Mouse (Mus musculus) heart, adult 18-20 months (tissue): Measurements from ENCODE around the gene Zbtb45. TPM values are rescaled to one million over a fixed set of nuclear protein-coding genes. Genes with fewer than 3 reads are reported as not detected.
A peak's percentile ranks its signal among the peaks of the same experiment; 100 is the strongest.

ENCODE experiments used
- DNase-seq, 2 experiments: peaks; one replicate each; pipeline ENCODE4 v3.0.0; 2021 to 2022; ENCODE audit warnings: mixed read lengths in 1 of 2
- total RNA-seq, 2 experiments: library from RNA; stranded (reverse); gene quantifications; 2 replicates each; pipeline ENCODE4 v1.2.3; 2021

Zbtb45 gene
- total RNA-seq, 2 experiments from 2014 or later: 7.3 to 7.4 TPM

DNA sequence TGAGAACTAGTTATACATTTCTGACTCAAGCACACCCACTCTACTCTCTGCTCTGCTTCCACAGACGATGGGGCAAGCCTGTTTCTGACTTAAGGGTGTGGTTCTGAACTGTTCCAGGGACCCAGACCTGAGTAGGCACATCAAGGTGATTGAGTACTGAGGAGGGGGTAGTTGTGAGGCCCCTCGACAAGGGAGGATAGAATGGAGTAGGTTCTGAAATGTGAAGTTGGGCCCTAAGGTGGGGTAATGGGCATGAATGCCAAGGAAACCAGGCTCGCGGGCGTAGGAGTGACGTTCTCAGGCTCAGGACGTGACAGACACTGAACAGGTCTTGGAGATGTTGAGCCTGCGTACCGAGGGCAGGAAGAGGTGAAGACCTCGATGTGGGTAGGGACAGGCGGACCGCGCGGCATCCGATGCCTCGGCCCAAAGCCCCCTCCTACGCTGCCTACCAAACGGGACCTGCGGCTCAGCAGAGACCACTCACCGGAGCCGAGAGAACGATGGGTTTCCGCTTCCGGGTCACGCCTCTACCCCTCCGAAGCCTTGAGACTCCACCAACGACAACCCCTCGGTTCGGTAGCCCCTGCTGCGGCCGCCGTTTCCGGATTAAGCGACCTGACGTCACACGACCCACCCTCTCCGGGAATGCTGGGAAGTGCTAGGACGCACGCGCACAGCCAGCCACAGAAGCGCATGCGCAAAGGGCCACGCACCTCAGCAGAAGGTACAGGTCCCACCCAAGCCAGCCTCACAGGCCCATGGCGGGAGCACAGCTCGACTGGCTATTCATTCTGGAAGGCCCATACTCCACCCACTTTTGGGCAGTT, 24.5 kb upstream of the Zbtb45 start, which contains the start of gene Chmp2a:
Gene Chmp2a, minus strand, starts transcription at position 660 of the 830 bp plus-strand sequence.
- DNase-seq: peak; percentile 98 to 99

DNA sequence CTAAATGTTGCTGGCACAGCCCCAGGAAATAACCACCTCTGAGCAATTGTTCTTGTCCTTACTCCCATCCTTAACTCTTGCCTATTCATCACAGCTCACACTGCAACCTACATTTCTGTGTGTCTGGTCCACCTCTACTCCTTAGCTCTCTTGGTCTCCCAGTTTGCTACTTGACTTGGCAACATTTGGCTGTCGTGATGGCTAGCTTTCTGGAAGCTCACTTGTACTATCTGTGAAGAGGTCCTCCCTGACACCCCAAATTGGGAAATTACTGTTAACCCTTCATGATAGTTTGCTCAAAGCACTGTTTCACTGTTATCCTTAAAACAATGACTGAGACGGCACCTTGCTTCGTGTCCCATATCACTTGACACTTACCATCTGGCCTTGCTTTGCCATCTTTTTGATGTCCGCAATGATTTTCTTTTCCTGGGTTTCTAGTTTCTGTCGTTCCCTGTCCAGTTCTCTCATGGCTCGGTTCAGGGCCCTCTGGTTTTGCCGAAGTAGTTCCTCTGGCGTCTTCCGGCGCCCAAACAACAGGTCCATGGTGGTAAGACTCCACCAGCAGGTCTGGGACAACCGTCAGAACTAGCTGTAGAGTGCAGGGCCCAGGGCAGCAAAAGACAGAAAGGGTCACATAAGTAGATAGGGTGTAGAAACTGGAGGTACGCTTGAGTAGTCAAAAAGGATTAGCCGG, 23.8 kb upstream of the Zbtb45 start:
- no peak for DNase-seq

DNA sequence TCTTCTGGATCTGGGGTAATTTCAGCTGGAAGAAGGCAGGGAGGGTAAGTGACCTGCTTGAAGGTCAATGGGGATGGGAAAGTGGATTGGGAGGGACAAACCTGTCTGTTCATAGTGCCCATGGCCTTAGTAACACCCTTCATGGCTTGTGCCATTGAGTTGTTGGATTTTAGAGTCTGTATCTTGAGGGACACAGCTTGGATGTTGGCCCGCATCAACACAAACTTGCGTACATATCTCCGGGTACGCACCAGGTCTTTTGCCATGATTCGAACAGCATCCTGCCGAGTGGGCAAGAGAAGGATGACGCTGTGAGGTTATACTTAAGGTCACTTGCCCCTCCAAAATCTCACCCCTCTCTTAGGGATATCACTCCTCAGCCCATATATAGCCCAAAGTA, 22.7 kb upstream of the Zbtb45 start:
- no peak for DNase-seq

DNA sequence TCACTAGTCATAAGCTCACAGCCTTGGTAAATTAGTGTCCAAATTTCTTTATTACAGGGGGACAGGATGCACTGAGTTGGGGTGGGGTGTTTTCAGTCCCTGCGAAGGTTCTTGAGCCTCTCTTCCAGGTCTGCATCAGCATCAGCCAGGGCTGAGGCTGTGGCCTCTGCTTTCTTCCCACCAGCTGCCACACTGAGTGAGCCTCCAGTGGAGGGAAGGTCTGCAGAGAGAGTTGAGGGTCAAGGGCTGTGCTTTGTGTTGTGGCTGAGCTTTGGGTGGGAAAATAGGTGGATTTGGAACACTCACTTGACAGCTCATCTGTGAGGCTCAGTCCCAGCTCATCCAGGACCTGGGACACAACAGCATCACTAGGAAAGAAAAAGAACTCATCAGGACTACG, 22.1 kb upstream of the Zbtb45 start:
- DNase-seq: no peak

DNA sequence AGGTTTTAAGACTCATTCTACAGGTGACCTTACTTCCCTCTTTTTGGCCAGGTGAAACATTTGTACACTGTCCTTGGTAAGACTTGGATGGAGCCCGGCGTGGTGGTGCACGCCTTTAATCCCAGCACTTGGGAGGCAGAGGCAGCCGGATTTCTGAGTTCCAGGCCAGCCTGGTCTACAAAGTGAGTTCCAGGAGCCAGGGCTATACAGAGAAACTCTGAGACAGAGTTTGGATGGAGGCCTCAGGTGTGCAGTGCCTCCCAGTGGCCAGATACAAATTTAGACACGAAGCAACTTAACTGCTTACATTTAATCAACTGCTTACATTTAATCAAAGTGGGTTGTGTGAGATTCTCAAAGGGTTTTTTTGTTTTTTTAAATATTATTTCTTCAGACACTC, 21.2 kb upstream of the Zbtb45 start:
- no peak for DNase-seq

DNA sequence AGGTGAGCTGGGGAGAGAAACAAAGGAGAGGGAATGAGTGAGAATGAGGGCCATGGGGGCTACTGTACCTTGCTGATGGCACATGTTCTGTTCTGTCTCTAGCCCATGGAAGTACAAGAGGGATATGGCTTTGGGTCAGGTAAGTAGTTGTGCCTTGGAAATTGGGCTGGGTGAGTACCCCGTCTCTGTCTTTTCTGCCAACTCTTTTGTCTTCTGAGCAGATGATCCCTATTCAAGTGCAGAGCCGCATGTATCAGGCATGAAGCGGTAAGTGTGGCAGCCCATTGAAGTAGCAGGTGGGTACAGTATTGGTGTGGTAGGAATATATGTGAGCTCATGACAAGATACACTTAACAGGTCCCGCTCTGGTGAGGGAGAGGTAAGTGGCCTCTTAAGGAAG, 19.2 kb upstream of the Zbtb45 start:
- no peak for DNase-seq

DNA sequence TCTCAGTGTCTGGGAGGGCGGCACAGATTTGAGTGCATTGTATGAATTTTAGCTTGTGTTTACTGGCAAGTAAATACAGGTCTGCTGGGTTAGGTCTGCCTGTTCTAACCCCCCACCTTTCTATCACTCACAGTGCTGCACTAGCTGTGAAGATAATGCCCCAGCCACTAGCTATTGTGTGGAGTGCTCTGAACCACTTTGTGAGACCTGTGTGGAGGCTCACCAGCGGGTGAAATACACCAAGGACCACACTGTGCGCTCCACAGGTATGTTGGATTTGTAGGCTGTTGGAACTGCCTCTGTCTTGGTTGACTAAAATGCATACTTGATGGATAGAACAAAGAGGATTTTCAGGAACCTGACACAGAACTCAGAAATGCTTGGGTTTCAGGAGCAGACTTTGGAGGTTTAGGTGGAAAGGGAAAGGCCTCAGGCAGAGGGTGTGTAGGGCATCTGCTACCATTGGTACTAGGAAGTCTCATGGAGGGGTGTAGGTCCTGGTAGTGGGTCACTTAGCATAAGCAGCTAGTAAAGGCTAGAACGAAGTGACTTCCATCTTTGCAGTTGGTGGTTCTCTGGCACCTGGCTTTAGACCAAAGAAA, 15.8 kb upstream of the Zbtb45 start:
- no peak for DNase-seq

DNA sequence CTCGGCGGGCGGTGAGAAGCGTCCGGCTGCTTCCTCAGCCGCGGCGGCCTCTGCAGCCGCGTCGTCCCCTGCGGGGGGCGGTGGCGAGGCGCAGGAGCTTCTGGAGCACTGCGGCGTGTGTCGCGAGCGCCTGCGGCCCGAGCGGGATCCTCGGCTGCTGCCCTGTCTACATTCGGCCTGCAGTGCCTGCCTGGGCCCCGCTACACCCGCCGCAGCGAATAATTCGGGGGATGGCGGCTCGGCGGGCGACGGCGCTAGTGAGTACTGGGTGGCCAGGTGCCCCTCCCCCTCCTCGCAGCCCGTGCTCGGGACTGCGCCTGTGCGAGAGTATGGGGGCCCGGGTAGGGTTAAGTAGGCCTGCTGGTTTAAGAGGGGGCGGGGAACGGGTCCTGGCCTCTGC, 15.0 kb upstream of the Zbtb45 start:
- peak; percentile 56 to 66 for DNase-seq

DNA sequence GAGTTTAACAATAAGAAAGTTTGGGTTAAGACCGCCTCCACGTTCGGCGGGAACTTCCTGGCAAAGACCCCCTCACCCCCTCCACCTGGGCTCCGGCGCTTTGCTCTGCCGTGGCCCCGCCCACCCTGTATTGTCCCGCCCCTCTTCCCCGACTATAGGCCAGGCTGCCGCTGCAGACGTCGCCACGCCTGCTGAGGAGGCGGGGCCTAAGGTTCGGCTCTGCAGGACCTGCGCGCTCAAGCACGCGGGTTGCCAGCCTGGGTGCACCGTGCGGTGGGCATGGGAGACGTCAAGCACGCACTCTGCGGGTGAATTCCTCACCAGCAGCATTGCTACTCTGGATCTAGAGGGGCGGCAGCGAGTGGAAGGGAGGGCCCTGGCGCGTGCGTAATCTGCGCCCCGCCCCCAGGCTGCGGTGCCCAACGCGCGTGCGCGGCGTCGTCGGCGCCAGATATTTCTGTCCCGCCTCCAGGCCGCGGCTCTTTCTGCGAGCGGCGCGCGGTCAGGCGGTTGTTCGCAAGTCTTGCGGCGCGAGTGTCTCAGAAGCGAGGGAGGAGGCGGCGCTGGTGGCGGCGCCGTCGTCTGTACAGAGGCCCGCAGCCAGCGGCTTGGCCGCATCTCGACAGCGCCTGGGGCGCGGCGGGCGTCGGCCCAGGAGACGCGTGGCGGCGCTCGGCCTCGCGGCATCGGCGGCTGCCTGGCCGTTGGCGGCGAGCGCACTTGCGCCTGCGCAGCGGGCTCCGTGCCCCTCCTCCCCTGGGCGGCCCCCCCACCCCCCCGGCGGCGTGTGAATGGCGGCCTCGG, 14.3 kb upstream of the Zbtb45 start:
- DNase-seq: peak; percentile 94 to 96

DNA sequence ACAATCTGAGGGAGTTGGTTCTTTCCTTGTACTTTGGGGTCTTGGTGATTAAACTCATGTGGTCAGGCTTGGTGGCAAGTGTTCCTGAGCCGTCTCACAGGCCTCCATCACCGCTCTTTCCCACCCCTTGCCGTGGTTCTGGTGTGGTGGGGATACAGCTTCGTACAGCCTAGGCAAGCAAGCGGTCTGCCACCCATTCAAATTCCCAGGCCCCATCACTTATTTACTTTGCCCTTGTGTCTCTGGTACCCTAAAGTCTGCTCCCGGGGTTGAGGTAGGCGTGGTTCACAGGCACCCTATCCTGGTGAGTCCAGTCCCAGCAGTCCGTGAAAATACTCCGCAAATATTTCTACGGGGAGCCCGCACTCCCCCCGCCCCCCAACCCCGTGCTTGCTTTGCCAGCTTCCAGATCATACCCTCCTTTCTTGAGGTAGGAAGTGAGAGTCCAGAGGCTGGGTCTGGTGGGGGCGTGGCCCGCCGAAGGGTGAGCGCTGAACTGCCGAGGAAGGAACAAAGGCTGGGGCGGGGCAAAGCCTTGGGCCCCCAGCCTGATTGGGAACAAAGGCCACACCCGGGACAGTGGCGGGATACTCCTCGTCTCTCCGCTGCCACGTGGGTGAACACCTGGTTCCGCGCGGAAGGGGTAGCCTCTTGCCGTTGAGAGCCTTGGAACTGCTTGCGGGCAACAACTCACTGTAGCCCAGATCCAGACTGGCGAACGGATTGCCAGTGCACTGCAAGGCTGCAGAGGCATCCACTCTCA, 13.1 kb upstream of the Zbtb45 start:
- DNase-seq: peak; percentile 63 to 84

DNA sequence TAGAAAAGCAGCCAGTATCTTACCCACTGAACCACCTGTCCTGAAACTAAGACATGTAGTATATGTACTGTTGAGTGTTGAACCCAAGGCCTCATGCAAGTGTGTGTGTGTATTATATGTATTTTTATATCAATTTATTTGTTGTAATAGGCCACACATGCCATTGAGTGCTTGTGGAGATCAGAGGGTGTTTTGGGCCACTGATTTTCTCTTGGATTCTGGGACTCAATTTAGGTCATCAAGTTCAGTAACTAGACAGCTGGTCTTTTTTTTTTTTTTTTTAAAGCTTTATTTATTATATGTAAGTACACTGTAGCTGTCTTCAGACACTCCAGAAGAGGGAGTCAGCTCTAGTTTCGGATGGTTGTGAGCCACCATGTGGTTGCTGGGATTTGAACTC, 5.4 kb upstream of the Zbtb45 start:
- no peak for DNase-seq

DNA sequence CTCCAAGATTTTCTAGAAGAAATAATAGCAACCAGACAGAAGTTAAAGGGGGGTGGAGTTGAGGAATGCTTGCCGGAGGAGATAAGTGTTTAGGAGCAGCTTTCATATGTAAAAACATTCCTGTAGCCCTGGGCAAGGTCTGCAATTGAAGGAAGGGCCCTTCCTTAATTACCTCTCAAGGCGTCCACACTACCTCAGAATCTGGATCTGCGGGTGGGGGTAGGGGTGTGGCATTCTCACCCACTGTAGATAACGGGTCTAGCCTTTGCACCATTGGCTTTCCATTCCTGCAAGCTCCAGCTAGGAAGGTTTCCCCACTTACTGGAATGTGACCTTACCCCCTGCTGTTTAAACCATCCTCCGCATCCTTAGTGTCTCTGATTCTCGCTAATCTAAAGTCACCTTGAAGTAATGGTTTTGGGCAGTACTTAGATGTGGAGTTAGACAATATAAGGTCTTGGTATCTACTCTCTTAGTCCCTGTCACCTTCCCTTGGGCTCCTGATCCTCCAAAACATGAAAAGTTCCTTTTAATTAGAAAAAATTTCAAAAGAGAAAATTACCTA, 4.5 kb upstream of the Zbtb45 start:
- DNase-seq: no peak

DNA sequence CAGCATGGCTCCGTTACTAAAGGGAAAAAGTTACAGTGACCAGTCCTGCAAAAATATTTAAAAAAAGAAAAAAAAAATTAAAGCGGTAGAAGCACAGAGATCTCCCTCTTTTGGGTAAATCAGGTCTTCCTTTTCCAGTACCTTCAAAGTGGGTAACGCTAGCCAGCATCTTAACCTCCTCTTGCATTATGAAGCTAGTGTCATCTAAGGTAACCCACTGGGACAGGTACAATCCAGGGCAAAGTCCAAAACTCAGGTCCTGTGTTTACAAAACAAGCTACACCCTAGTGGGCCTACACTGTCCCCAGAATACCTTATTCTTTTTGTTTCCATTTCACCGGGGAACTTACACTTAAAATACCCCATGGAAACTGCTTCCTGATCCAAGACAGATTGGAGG, 3.8 kb upstream of the Zbtb45 start:
- no peak for DNase-seq

DNA sequence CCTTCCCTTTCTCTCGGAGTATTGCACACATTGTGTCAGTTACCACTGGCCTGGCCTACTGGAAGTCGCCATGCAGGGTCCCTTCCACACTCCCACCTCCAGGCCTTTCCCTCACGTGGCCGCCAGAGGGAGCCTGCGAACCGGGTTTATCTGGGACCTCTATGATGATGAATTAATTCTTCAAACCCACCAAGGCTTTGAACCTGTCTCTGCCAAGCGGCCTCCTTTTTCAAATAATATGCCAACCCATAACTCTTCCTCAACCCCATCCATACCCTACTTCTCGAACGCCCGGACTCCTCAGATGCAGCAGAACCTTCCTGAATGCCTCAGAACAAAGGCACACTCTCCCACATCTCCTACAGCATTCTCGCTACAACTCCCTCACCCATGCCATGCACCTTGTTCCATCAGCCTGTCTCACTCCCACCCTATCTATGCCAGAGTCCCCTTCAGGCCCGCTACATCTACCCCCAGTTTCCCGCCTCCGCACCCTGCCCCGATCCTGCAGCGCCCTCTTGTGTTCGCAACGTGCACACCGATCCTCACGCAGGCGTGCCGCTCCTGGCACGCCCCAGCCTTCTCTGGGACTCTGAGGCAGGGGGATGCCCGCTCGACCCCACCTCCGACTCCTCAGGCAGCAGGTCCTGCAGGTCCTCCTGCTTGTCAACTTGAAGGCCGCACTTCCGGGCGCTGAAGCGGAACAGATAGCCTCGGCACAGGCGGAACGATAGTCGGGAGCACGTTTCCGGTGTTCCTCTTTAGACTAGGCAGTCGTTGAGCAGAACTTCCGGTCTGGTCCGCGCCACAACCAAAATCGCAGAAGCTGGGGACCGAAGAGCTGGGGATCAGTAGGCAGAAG, 460 bp downstream of the Zbtb45 start:
- peak; percentile 94 to 96 for DNase-seq

DNA sequence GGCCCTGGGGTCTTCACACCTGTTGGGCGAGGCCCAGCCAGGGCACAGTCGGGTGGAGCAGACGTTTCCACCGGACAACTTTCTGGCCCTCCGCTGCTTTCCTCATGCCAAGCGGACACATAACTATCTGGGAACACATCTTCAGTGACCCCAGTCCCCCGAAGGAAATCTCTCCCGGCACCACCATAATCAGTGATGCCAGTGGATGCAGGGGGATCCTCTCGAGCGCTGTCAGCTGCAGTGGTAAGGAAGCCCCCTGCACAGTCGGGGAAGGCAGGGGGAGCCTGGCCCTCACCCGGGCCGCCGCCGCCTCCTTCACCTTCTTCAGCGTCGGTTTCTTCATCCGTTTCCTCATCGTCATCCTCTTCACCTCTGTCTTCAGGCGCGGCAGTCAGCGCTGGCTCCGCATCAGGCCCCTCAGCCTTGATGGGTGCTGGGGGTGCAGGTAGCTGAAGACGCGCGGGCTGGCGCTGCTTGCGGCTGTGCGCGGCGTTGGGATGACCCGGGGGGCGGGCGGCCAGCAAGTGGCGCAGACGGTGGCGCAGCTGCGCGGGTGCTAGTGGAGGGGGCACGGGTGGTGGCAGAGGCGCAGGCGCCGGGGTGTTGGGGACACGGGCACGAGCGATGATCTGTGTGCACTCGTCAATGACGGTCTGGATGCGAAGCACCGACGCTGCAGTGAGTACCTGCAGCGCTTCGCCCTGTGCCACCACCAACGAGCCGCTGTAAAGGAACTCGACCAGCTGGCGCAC, 2.3 kb downstream of the Zbtb45 start:
- DNase-seq: no peak

DNA sequence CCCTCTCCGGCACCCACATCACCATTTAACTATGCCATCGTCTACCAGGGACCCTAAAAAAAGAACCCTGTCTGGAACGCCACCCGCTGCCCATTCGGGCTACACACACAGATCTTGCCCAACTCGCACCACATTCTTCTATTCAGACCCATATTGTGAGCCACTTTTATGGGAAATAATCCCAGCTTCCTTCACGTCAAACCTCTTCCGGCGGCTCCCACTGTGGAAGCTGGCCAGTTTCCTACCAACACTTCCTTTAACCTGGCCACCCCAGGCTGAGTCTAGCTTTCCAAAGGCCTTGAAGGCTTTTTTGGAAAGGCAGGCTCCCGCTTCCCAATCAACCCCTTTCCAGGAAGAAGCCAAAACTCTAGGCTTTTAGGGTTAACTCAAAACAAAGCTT, 3.3 kb downstream of the Zbtb45 start:
- no peak for DNase-seq

DNA sequence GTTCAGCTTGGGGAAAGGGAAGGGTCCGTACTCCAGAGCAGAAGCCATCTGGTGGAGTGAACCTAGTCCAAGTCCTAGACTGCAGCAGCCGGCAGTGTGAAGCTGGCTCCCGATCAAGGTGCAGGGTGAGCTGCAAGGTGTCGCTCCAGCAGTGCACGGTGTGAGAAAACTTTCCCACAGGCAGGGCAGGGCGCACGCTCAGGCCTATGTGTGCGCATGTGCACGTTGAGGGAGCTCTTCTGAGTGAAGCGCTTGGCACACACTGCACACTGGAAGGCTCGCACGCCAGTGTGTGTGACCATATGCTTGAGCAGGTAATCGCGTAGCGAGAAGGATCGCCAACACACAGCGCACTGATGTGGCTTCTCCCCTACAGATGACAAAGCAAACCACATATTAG, 3.8 kb downstream of the Zbtb45 start:
- DNase-seq: no peak

DNA sequence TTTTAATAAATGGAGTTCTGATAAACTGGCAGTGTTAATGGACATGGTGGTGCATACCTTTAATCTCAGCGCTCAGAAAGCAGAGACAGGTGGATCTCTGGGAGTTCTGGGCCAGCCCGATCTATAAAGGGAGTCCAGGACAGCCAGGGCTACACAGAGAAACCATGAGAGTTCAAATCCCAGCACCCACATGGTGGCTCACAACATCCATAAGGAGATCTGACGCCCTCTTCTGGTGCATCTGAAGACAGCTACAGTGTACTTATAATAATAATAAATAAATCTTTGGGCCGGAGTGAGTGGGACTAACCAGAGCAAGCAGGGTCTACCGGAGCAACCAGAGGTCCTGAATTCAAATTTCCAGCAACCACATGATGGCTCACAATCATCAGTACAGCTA, 6.5 kb downstream of the Zbtb45 start:
- no peak for DNase-seq

DNA sequence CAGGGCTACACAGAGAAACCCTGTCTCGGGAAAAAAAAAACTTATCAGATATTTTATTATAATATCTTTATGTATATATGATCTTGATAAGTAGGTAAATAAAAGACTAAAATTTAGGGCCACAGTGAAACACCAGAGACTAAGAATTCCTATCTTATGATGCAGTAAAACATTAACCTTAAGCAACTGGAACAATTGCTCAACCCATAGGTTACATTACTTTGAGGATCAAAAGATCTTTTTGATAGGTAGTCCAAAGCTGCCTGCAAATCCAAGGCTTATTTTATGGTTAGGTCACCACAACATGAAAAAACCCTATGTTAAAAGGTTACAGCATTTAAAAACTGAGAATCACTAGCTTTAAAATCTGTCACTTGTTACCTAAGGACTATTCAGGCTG, 8.2 kb downstream of the Zbtb45 start:
- no peak for DNase-seq

DNA sequence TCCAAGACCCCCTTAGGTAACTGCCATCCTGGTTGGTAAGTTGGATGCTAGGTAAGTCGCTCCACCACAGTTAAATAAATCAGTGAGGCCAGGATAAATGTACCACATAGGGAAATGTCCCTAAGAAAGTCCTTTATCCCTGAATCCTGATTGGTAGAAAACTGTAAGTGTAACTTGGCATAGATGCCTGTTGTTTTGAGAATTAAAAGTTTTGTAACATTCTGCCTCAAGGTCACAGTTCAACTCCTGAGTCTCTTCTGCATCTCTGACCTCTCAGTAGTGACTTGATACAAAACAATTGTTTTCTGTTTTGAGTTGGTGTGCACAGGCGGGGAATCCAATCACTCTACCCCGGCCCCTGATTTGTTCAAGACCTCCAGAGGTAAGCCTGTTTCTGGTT, 11.0 kb downstream of the Zbtb45 start, which contains the start of gene Trim28:
Gene Trim28, plus strand, starts transcription at position 264 of the 400 bp plus-strand sequence.
- DNase-seq: no peak
